Mouse (Mus musculus) midbrain, embryonic 15.5 days (tissue): ENCODE results near the gene Ube4a. TPM values are rescaled to one million over a fixed set of nuclear protein-coding genes. Genes with fewer than 3 reads are reported as not detected.

Source experiments
- ATAC-seq: fragments of 200-750 bp; cut with Nextera tagmentation; replicated peaks from 2 replicates; pipeline ENCODE4 v1.8.0; 2017; ENCODE audit warnings: moderate TSS enrichment
- H3K27ac ChIP-seq: fragments of 300-500 bp; sonication (generic); 2 replicates; pipeline ENCODE4 v1.5.1; 2015; ENCODE audit warnings: mild to moderate bottlenecking, inconsistent platforms
- H3K27me3 ChIP-seq: fragments of 300-500 bp; sonication (generic); replicated peaks from 2 replicates; pipeline ENCODE4 v1.6.1; 2015; ENCODE audit warnings: inconsistent platforms
- H3K36me3 ChIP-seq: fragments of 300-500 bp; sonication (generic); replicated peaks from 2 replicates; pipeline ENCODE4 v1.6.1; 2015; ENCODE audit warnings: inconsistent platforms
- H3K4me1 ChIP-seq: fragments of 300-500 bp; sonication (generic); 2 replicates; pipeline ENCODE4 v1.6.1; 2015; ENCODE audit warnings: inconsistent platforms
- H3K4me2 ChIP-seq: fragments of 300-500 bp; sonication (generic); 2 replicates; pipeline ENCODE4 v1.6.1; 2015; ENCODE audit warnings: inconsistent platforms, mild to moderate bottlenecking, moderate library complexity
- H3K4me3 ChIP-seq: fragments of 300-500 bp; sonication (generic); 2 replicates; pipeline ENCODE4 v1.5.1; 2015; ENCODE audit warnings: mild to moderate bottlenecking, inconsistent platforms
- H3K9ac ChIP-seq: fragments of 300-500 bp; sonication (generic); 2 replicates; pipeline ENCODE4 v1.6.1; 2015; ENCODE audit warnings: mild to moderate bottlenecking, inconsistent platforms
- H3K9me3 ChIP-seq: fragments of 300-500 bp; sonication (generic); 2 replicates; pipeline ENCODE4 v1.6.1; 2016; ENCODE audit warnings: inconsistent platforms
- WGBS: fragments of 180-500 bp; shearing (Covaris S2); methylation state at CpG from one replicate; pipeline ENCODE4 v1.1.7; 2015; ENCODE audit warnings: mixed read lengths; 5-methylcytosine and 5-hydroxymethylcytosine counted together
- polyA plus RNA-seq: library from polyadenylated mRNA; unstranded; fragments of >200 nt; fragmentation: Nextera tagmentation; extraction: Ambion mirVana; gene quantifications from 2 replicates; pipeline ENCODE4 v1.2.1, GENCODE M21; 2015

Gene Ube4a
- polyA plus RNA-seq, 1 experiment from 2014 or later: 40.5 TPM

DNA sequence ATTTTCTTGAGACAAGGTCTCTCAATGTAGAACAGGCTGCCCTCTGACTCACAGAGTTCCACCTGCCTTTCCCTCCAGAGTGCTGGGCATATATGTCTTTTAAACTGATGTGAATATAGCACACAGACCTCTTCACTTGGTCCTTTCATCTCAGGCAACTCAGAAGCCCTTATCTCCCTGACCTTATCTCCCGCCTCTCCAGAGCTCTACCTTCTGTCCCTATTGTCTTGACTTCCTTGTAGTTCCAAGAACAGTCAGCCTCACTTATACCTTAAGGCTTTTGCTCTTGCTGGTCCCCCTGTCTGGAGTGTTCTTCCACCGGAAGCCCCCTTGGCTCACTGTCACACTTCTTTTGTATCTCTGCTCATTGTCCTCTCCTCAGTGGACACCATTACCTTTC is 75.3 kb downstream of the Ube4a start:
- no peak for ATAC-seq
- H3K4me3 ChIP-seq: no peak overlapping the region

GRCm38 (mm10) chr9:44888114-44888624 is 77.2 kb downstream of the Ube4a start:
- no peak overlapping the region for H3K4me3 ChIP-seq
- no peaks in the 10 kb centered on the region for H3K9me3 ChIP-seq
- 0 out of 2 replicates have a peak, but pooled peaks cover 3% of the 10 kb centered on the region for H3K4me1 ChIP-seq
- WGBS: 87% methylated on average over 7 of the region's 7 CpGs
- no peak overlapping the region for H3K9ac ChIP-seq
- ATAC-seq: no peak
- no peak overlapping the region for H3K4me2 ChIP-seq
- H3K27ac ChIP-seq: no peak overlapping the region
- H3K36me3 ChIP-seq: no peaks in the 10 kb centered on the region
- H3K27me3 ChIP-seq: no peaks in the 10 kb centered on the region

More for the DNA sequence above, 75.3 kb downstream of the Ube4a start:
- H3K9me3 ChIP-seq: no peaks in the 10 kb centered on the region
- no peaks in the 10 kb centered on the region for H3K36me3 ChIP-seq
- no peaks in the 10 kb centered on the region for H3K27me3 ChIP-seq
- H3K4me2 ChIP-seq: no peak overlapping the region
- 65% methylated on average over 2 of the region's 2 CpGs for WGBS
- H3K9ac ChIP-seq: no peak overlapping the region
- H3K27ac ChIP-seq: no peak overlapping the region
- no peaks in the 10 kb centered on the region for H3K4me1 ChIP-seq

- H3K9me3 ChIP-seq: no peaks in the 10 kb centered on the region
- peak overlapping the region; percentile 98 for H3K27ac ChIP-seq
- H3K4me1 ChIP-seq: peaks cover 22% of the 10 kb centered on the region
- ATAC-seq: peak; percentile 9; the same call in 1 of the 2 replicates
- H3K27me3 ChIP-seq: no peaks in the 10 kb centered on the region
- peak overlapping the region; percentile 96 for H3K4me3 ChIP-seq
- no peaks in the 10 kb centered on the region for H3K36me3 ChIP-seq
- peak overlapping the region; percentile 97 for H3K9ac ChIP-seq
- under 1% methylated on average over 21 of the region's 21 CpGs for WGBS
- peak overlapping the region; percentile 98 for H3K4me2 ChIP-seq
Observed at GRCm38 (mm10) chr9:44882981-44883569, 82.3 kb downstream of the Ube4a start.

DNA sequence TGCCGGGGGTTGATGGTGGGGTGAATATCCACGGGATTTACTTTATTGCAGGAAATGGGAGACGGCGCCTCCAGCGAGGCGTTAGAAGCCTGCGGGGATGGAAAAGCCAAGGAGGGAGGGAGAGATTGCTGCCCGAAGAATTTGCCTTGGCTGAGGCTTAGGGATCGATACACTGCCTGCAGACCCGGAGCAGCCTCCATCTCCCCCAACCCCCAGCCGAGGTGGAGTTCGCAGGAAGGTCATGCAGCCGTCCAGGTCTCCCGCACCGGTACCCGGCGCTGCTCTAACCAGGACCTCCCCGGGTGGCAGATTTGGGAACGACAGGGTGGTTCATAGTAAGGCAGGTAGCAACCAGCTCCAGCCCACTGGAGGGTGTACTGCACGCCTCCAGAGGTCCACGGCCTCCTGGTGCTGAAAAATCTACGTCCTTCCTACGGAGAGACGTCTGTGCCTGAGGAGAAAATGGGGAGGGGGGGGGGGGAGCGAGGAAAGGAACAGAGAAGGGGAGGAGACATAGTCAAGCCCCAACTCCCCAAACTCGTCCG is 82.9 kb downstream of the Ube4a start:
- ATAC-seq: peak; percentile 68
- H3K9me3 ChIP-seq: no peaks in the 10 kb centered on the region
- H3K4me2 ChIP-seq: peak overlapping the region; percentile 98
- under 1% methylated on average over 26 of the region's 27 CpGs for WGBS
- peaks cover 28% of the 10 kb centered on the region for H3K4me1 ChIP-seq
- peak overlapping the region; percentile 97 for H3K9ac ChIP-seq
- H3K4me3 ChIP-seq: peak overlapping the region; percentile 96
- no peaks in the 10 kb centered on the region for H3K36me3 ChIP-seq
- peak overlapping the region; percentile 98 for H3K27ac ChIP-seq
- no peaks in the 10 kb centered on the region for H3K27me3 ChIP-seq

- Histone ChIP-seq H3K27ac (peak overlapping the region; percentile 98), H3K27me3 (no peaks in the 10 kb centered on the region), H3K4me1 (peaks cover 33% of the 10 kb centered on the region), H3K36me3 (no peaks in the 10 kb centered on the region), H3K9me3 (no peaks in the 10 kb centered on the region), H3K4me3 (peak overlapping the region; percentile 96), H3K9ac (peak overlapping the region; percentile 97), H3K4me2 (peak overlapping the region; percentile 98)
- ATAC-seq: peak; percentile 86
- under 1% methylated on average over 28 of the region's 29 CpGs for whole genome bisulfite sequencing
Observed at GRCm38 (mm10) chr9:44881941-44882435, 83.4 kb downstream of the Ube4a start.

- Histone ChIP-seq H3K27ac (peak within 1 kb of the TSS; percentile 98), H3K4me3 (peak within 1 kb of the TSS; percentile 96), H3K36me3 (no peaks in the 10 kb centered on the region), H3K4me1 (peaks cover 39% of the 10 kb centered on the region), H3K9ac (peak within 1 kb of the TSS; percentile 97), H3K9me3 (no peaks in the 10 kb centered on the region), H3K4me2 (peak within 1 kb of the TSS; percentile 98), H3K27me3 (no peaks in the 10 kb centered on the region)
- WGBS: under 1% methylated on average over 36 of the region's 71 CpGs
- ATAC-seq: peak; percentile 75
Observed at GRCm38 (mm10) chr9:44881221-44881871, 84.1 kb downstream of the Ube4a start, which contains the start of gene Kmt2a. TSS of gene Kmt2a (minus strand) at chr9:44881296.

GRCm38 (mm10) chr9:44880309-44881081 is 84.9 kb downstream of the Ube4a start:
- Histone ChIP-seq H3K9ac (peak overlapping the region; percentile 97), H3K4me1 (peaks cover 48% of the 10 kb centered on the region), H3K27me3 (no peaks in the 10 kb centered on the region), H3K27ac (peak overlapping the region; percentile 98), H3K4me3 (peak overlapping the region; percentile 96), H3K9me3 (no peaks in the 10 kb centered on the region), H3K4me2 (peak overlapping the region; percentile 98), H3K36me3 (no peaks in the 10 kb centered on the region)
- peak; percentile 35; the same call in 1 of the 2 replicates for ATAC-seq
- WGBS: under 1% methylated on average over 31 of the region's 44 CpGs

GRCm38 (mm10) chr9:44879694-44880271 is 85.6 kb downstream of the Ube4a start:
- Histone ChIP-seq H3K36me3 (no peaks in the 10 kb centered on the region), H3K4me2 (peak overlapping the region; percentile 98), H3K4me1 (peaks cover 54% of the 10 kb centered on the region), H3K27ac (peak overlapping the region; percentile 98), H3K9me3 (no peaks in the 10 kb centered on the region), H3K9ac (peak overlapping the region; percentile 97), H3K27me3 (no peaks in the 10 kb centered on the region), H3K4me3 (peak overlapping the region; percentile 96)
- WGBS: under 1% methylated on average over 13 of the region's 13 CpGs
- no peak for ATAC-seq

DNA sequence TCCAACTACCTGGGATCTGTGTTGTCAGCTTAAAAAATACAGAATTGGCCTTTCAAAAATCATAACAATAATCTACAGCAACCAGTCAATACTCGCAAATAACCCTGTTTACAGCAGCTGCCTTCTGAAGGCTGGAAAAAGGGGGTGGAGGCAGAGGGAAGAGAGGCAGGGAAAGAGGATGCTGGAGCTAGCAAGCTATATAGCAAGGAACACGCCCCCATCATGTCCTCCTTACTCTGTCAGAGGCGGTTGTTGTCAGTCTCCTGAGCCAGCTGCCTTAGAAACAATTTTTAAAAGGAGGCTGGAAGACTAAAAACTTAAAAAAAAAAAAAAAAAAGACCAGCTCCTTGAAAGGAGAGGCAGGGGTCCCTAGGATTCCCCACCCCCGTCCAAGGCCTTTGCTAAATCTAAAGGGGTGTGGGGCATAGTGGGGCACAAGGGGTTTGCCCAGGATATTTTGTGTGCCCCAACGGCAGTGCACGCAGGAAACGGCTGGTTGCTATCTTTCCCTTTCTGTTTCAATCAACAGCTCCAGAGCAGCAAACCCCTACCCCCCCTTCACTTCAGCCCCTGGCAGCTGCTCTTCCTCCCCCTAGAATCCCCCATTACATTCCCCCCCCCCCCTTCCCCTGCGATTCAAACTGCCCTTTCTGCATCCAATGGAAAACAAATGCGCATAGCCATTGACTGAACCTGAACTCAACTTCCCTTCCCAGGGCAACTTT is 86.5 kb downstream of the Ube4a start:
- Histone ChIP-seq H3K4me3 (peak overlapping the region; percentile 96), H3K36me3 (no peaks in the 10 kb centered on the region), H3K9ac (peak overlapping the region; percentile 97), H3K4me2 (peak overlapping the region; percentile 98), H3K27me3 (no peaks in the 10 kb centered on the region), H3K4me1 (peaks cover 61% of the 10 kb centered on the region), H3K27ac (peak overlapping the region; percentile 98), H3K9me3 (no peaks in the 10 kb centered on the region)
- whole genome bisulfite sequencing: 17% methylated on average over 9 of the region's 9 CpGs
- no peak for ATAC-seq

- Histone ChIP-seq H3K9ac (no peak overlapping the region), H3K4me2 (peak overlapping the region; percentile 98; the same call in 1 of the 2 replicates), H3K36me3 (no peaks in the 10 kb centered on the region), H3K27me3 (no peaks in the 10 kb centered on the region), H3K4me1 (peaks cover 70% of the 10 kb centered on the region), H3K27ac (no peak overlapping the region), H3K4me3 (no peak overlapping the region), H3K9me3 (no peaks in the 10 kb centered on the region)
- ATAC-seq: no peak
- WGBS: 87% methylated on average over 7 of the region's 7 CpGs
Observed at GRCm38 (mm10) chr9:44877686-44878085, 87.7 kb downstream of the Ube4a start.

DNA sequence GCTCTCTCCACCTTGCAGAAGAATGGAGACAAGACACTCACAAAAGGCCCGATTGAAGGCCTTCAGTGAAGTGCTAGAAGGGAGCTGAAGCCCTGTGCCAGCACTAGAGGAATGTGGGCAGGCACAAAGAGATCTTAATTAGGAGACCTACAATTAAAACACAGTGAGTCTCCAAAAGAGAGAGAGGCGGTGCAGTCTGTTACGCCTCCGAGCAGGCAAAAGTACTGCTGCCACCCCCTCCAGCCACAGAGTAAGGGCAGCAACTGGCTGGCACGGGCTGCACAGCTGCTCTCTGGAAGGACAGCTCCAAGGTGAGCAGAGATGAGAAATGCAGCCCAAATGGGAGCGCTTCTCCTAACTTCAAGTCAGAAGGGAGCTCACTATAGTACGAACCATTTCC is 89.9 kb downstream of the Ube4a start:
- Histone ChIP-seq H3K4me1 (peaks cover 73% of the 10 kb centered on the region), H3K27me3 (no peaks in the 10 kb centered on the region), H3K36me3 (no peaks in the 10 kb centered on the region), H3K4me3 (no peak overlapping the region), H3K4me2 (peak overlapping the region; percentile 19), H3K9me3 (no peaks in the 10 kb centered on the region), H3K9ac (no peak overlapping the region), H3K27ac (no peak overlapping the region)
- WGBS: 49% methylated on average over 7 of the region's 7 CpGs
- no peak for ATAC-seq
